Mouse (Mus musculus) neural tube, embryonic 15.5 days (tissue): ENCODE measurements around the gene Camta1. TPM values are rescaled to one million over a fixed set of nuclear protein-coding genes. Genes with fewer than 3 reads are reported as not detected.

ENCODE experiments used
- ATAC-seq: fragments of 200-750 bp; cut with Nextera tagmentation; 2 replicates; pipeline ENCODE4 v1.8.0; 2017; ENCODE audit warnings: mild to moderate bottlenecking, moderate TSS enrichment, moderate library complexity; ENCODE audit not compliant: low FRiP score
- H3K27ac ChIP-seq: fragments of 300-500 bp; sonication (generic); replicated peaks from 2 replicates; pipeline ENCODE4 v1.5.1; 2015; ENCODE audit warnings: mild to moderate bottlenecking, inconsistent platforms
- H3K27me3 ChIP-seq: fragments of 300-500 bp; sonication (generic); replicated peaks from 2 replicates; pipeline ENCODE4 v1.6.1; 2015; ENCODE audit warnings: inconsistent platforms
- H3K36me3 ChIP-seq: fragments of 300-500 bp; sonication (generic); 2 replicates; pipeline ENCODE4 v1.6.1; 2015; ENCODE audit warnings: inconsistent platforms
- H3K4me1 ChIP-seq: fragments of 300-500 bp; sonication (generic); 2 replicates; pipeline ENCODE4 v1.6.1; 2015; ENCODE audit warnings: inconsistent platforms
- H3K4me2 ChIP-seq: fragments of 300-500 bp; sonication (generic); 2 replicates; pipeline ENCODE4 v1.6.1; 2015; ENCODE audit warnings: inconsistent platforms, mild to moderate bottlenecking, moderate library complexity
- H3K4me3 ChIP-seq: fragments of 300-500 bp; sonication (generic); replicated peaks from 2 replicates; pipeline ENCODE4 v1.5.1; 2015; ENCODE audit warnings: mild to moderate bottlenecking, inconsistent platforms
- H3K9ac ChIP-seq: fragments of 300-500 bp; sonication (generic); replicated peaks from 2 replicates; pipeline ENCODE4 v1.6.1; 2015; ENCODE audit warnings: mild to moderate bottlenecking, inconsistent platforms
- H3K9me3 ChIP-seq: fragments of 300-500 bp; sonication (generic); replicated peaks from 2 replicates; pipeline ENCODE4 v1.6.1; 2016; ENCODE audit warnings: inconsistent platforms
- WGBS: fragments of 180-500 bp; shearing (Covaris S2); methylation state at CpG from one replicate; pipeline ENCODE4 v1.1.7; 2015; ENCODE audit warnings: mixed read lengths; 5-methylcytosine and 5-hydroxymethylcytosine counted together
- polyA plus RNA-seq: library from polyadenylated mRNA; unstranded; fragments of >200 nt; fragmentation: Nextera tagmentation; extraction: Ambion mirVana; gene quantifications from 2 replicates; pipeline ENCODE4 v1.2.1, GENCODE M21; 2015

The Camta1 gene
- polyA plus RNA-seq, 1 experiment from 2014 or later, result 161 TPM

GRCm38 (mm10) chr4:151237501-151237900 is 624.2 kb downstream of the Camta1 start:
- Histone ChIP-seq H3K4me3 (no peak overlapping the region), H3K36me3 (no peaks in the 10 kb centered on the region), H3K27me3 (no peaks in the 10 kb centered on the region), H3K9ac (no peak overlapping the region), H3K4me2 (no peak overlapping the region), H3K9me3 (no peaks in the 10 kb centered on the region), H3K4me1 (peaks cover 13% of the 10 kb centered on the region), H3K27ac (no peak overlapping the region)
- WGBS, result 74% methylated on average over 3 of the region's 3 CpGs
- no peak for ATAC-seq

- Histone ChIP-seq H3K27ac (no peak overlapping the region), H3K9me3 (no peaks in the 10 kb centered on the region), H3K36me3 (no peaks in the 10 kb centered on the region), H3K9ac (no peak overlapping the region), H3K27me3 (no peaks in the 10 kb centered on the region), H3K4me1 (no peaks in the 10 kb centered on the region), H3K4me3 (no peak overlapping the region), H3K4me2 (no peak overlapping the region)
- ATAC-seq, result no peak
- 85% methylated on average over 4 of the region's 4 CpGs for WGBS
Observed at GRCm38 (mm10) chr4:151234981-151235380, 626.7 kb downstream of the Camta1 start.

- Histone ChIP-seq H3K9ac (no peak overlapping the region), H3K4me1 (peaks cover 9% of the 10 kb centered on the region), H3K9me3 (no peaks in the 10 kb centered on the region), H3K4me2 (no peak overlapping the region), H3K36me3 (no peaks in the 10 kb centered on the region), H3K27me3 (no peaks in the 10 kb centered on the region), H3K4me3 (no peak overlapping the region), H3K27ac (no peak overlapping the region)
- WGBS, result 82% methylated on average over 3 of the region's 3 CpGs
- no peak for ATAC-seq
Observed at GRCm38 (mm10) chr4:151232028-151232427, 629.6 kb downstream of the Camta1 start.

GRCm38 (mm10) chr4:151229073-151229472 is 632.6 kb downstream of the Camta1 start:
- ATAC-seq, result no peak
- Histone ChIP-seq H3K4me3 (no peak overlapping the region), H3K9ac (no peak overlapping the region), H3K27ac (no peak overlapping the region), H3K9me3 (no peaks in the 10 kb centered on the region), H3K27me3 (no peaks in the 10 kb centered on the region), H3K36me3 (no peaks in the 10 kb centered on the region), H3K4me1 (peaks cover 25% of the 10 kb centered on the region), H3K4me2 (no peak overlapping the region)
- WGBS, result 51% methylated on average over 6 of the region's 6 CpGs

GRCm38 (mm10) chr4:151226496-151226895 is 635.2 kb downstream of the Camta1 start:
- H3K4me2 ChIP-seq, result no peak overlapping the region
- ATAC-seq, result no peak
- H3K9ac ChIP-seq, result no peak overlapping the region
- H3K27me3 ChIP-seq, result no peaks in the 10 kb centered on the region
- no peaks in the 10 kb centered on the region for H3K9me3 ChIP-seq
- 12% methylated on average over 9 of the region's 9 CpGs for WGBS
- no peak overlapping the region for H3K4me3 ChIP-seq
- no peak overlapping the region for H3K27ac ChIP-seq
- peaks cover 45% of the 10 kb centered on the region for H3K4me1 ChIP-seq
- H3K36me3 ChIP-seq, result no peaks in the 10 kb centered on the region

GRCm38 (mm10) chr4:151224017-151224416 is 637.7 kb downstream of the Camta1 start:
- no peaks in the 10 kb centered on the region for H3K27me3 ChIP-seq
- peaks cover 48% of the 10 kb centered on the region for H3K4me1 ChIP-seq
- H3K27ac ChIP-seq, result no peak overlapping the region
- no peak overlapping the region for H3K4me3 ChIP-seq
- WGBS, result 75% methylated on average over 12 of the region's 12 CpGs
- ATAC-seq, result no peak
- no peaks in the 10 kb centered on the region for H3K9me3 ChIP-seq
- H3K36me3 ChIP-seq, result no peaks in the 10 kb centered on the region
- no peak overlapping the region for H3K4me2 ChIP-seq
- H3K9ac ChIP-seq, result no peak overlapping the region; the same call in 1 of the 2 replicates

GRCm38 (mm10) chr4:151223263-151223996 is 638.2 kb downstream of the Camta1 start:
- no peak for ATAC-seq

GRCm38 (mm10) chr4:151222635-151223034 is 639.0 kb downstream of the Camta1 start:
- peak overlapping the region; percentile 81 for H3K27ac ChIP-seq
- H3K4me1 ChIP-seq, result peaks cover 43% of the 10 kb centered on the region
- peak; percentile 51 for ATAC-seq
- WGBS, result 8% methylated on average over 10 of the region's 10 CpGs
- no peaks in the 10 kb centered on the region for H3K36me3 ChIP-seq
- no peak overlapping the region for H3K4me2 ChIP-seq
- no peak overlapping the region for H3K4me3 ChIP-seq
- no peak overlapping the region for H3K9ac ChIP-seq
- no peaks in the 10 kb centered on the region for H3K27me3 ChIP-seq
- H3K9me3 ChIP-seq, result no peaks in the 10 kb centered on the region

More at GRCm38 (mm10) chr4:151223263-151223996, 638.2 kb downstream of the Camta1 start:
- WGBS, result 69% methylated on average over 13 of the region's 13 CpGs
- no peaks in the 10 kb centered on the region for H3K9me3 ChIP-seq
- H3K4me1 ChIP-seq, result peaks cover 48% of the 10 kb centered on the region
- no peaks in the 10 kb centered on the region for H3K36me3 ChIP-seq
- no peak overlapping the region; the same call in 1 of the 2 replicates for H3K9ac ChIP-seq
- H3K4me3 ChIP-seq, result no peak overlapping the region
- no peaks in the 10 kb centered on the region for H3K27me3 ChIP-seq
- no peak overlapping the region for H3K4me2 ChIP-seq
- H3K27ac ChIP-seq, result peak overlapping the region; percentile 81

- Histone ChIP-seq H3K27me3 (no peaks in the 10 kb centered on the region), H3K4me2 (no peak overlapping the region), H3K27ac (peak overlapping the region; percentile 39), H3K9me3 (no peaks in the 10 kb centered on the region), H3K4me3 (no peak overlapping the region), H3K4me1 (peaks cover 49% of the 10 kb centered on the region), H3K9ac (no peak overlapping the region), H3K36me3 (no peaks in the 10 kb centered on the region)
- no peak for ATAC-seq
- WGBS, result 55% methylated on average over 15 of the region's 15 CpGs
Observed at GRCm38 (mm10) chr4:151216553-151217292, 645.0 kb downstream of the Camta1 start.

- Histone ChIP-seq H3K9me3 (no peaks in the 10 kb centered on the region), H3K4me2 (no peak overlapping the region), H3K27ac (peak overlapping the region; percentile 39; the same call in 1 of the 2 replicates), H3K27me3 (no peaks in the 10 kb centered on the region), H3K4me3 (no peak overlapping the region), H3K4me1 (peaks cover 44% of the 10 kb centered on the region), H3K36me3 (no peaks in the 10 kb centered on the region), H3K9ac (no peak overlapping the region)
- no peak for ATAC-seq
- WGBS, result 41% methylated on average over 4 of the region's 4 CpGs
Observed at GRCm38 (mm10) chr4:151215866-151216265, 645.8 kb downstream of the Camta1 start.

GRCm38 (mm10) chr4:151215179-151215578 is 646.5 kb downstream of the Camta1 start:
- WGBS, result 59% methylated on average over 1 of the region's 1 CpGs
- Histone ChIP-seq H3K36me3 (no peaks in the 10 kb centered on the region), H3K27me3 (no peaks in the 10 kb centered on the region), H3K4me2 (no peak overlapping the region), H3K9me3 (no peaks in the 10 kb centered on the region), H3K27ac (no peak overlapping the region), H3K4me1 (peaks cover 47% of the 10 kb centered on the region), H3K9ac (no peak overlapping the region), H3K4me3 (no peak overlapping the region)
- no peak for ATAC-seq

- no peak for ATAC-seq
- peaks cover 51% of the 10 kb centered on the region for H3K4me1 ChIP-seq
- no peaks in the 10 kb centered on the region for H3K36me3 ChIP-seq
- no peak overlapping the region for H3K4me2 ChIP-seq
- no peak overlapping the region for H3K9ac ChIP-seq
- no peak overlapping the region; the same call in 1 of the 2 replicates for H3K27ac ChIP-seq
- H3K27me3 ChIP-seq, result no peaks in the 10 kb centered on the region
- 30% methylated on average over 11 of the region's 11 CpGs for WGBS
- H3K4me3 ChIP-seq, result no peak overlapping the region
- H3K9me3 ChIP-seq, result no peaks in the 10 kb centered on the region
Observed at GRCm38 (mm10) chr4:151213475-151213874, 648.2 kb downstream of the Camta1 start.
